Mouse (Mus musculus) Patski (cell line): Measurements from ENCODE around the gene Dach1. TPM values are rescaled to one million over a fixed set of nuclear protein-coding genes. Genes with fewer than 3 reads are reported as not detected.

ENCODE experiments used
- ATAC-seq: fragments of 100-300 bp; one replicate; pipeline ENCODE4 v1.8.0; 2021
- CTCF ChIA-PET: fragments of 350-600 bp; sonication (Branson Sonifier 250); formaldehyde crosslinking; loops from one replicate; lab custom pipeline; 2022; ENCODE audit warnings: inconsistent platforms; lab: Charles Lee
- POLR2A ChIA-PET: fragments of 350-600 bp; sonication (Branson Sonifier 250); formaldehyde crosslinking; loops from one replicate; lab custom pipeline; 2022; ENCODE audit warnings: antibody characterized with exemption, inconsistent platforms; lab: Charles Lee
- DNase-seq: peaks from one replicate; pipeline ENCODE4 v3.0.0-alpha.2; 2011; ENCODE audit warnings: low read depth, low spot score
- H3K27me3 ChIP-seq: fragments of 371-371 bp; one replicate; pipeline ENCODE4 v1.5.1; 2021
- CTCF ChIP-seq: fragments of 100-300 bp; IDR thresholded peaks from one replicate; pipeline ENCODE4 v1.5.1; 2021
- in situ Hi-C: fragments of 300-500 bp; cut with MboI; formaldehyde crosslinking; loops from 3 replicates; pipeline ENCODE4 v1.11.1; 2018; ENCODE audit warnings: low pct_unique_long_range_greater_than_20kb, mixed read lengths
- polyA plus RNA-seq: library from polyadenylated mRNA; unstranded; gene quantifications from one replicate; pipeline ENCODE4 v1.2.3, GENCODE M21; 2021

Dach1 gene
- polyA plus RNA-seq, 1 experiment from 2014 or later, result 0.22 TPM

DNA sequence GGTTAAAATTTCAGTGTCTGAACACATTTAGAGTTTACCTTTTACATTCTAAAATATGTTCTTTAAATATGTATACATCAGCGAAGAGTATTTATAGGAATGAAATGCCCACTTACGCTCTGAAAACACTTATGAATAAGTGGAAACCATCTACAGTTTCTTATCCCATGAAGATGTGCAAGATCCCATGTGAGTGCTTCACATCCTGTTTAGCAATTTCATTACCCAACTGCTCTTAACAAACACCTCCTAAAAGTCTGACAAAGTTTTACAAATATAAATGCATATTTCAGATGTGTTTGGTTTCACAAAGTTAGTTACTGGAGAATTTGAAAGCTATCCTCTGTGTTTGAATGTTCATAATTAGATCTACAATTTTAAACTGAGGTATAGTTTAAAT is 59.6 kb downstream of the Dach1 start:
- no peaks in the 10 kb centered on the region for H3K27me3 ChIP-seq
- TF ChIP-seq CTCF, result no peak
- ChIA-PET CTCF (no interaction called here), POLR2A (no interaction called here)
- DNase-seq (no peak), ATAC-seq (no peak)
- in situ Hi-C loops, result no loop called here

DNA sequence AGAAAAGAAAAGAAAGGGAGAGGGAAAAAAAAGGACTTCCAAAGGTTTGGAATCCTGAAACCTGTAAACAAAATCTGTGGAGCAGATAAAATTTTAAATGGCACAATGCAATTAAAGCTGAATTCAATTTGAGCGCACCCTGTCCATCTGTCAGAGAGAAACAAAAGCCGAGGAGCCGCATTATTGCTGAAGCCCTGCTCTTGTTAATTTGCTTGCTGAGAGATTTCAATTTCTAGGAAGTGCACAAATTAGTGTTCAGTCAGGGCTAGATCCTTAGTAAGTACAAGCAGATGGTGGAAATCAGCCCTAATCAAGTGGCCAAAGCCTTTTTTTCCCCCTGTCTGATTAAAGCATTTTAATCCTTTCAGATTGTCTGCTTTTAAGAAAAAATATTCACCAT is 60.8 kb downstream of the Dach1 start:
- ATAC-seq (no peak), DNase-seq (no peak)
- in situ Hi-C loops, result no loop called here
- TF ChIP-seq CTCF, result no peak
- ChIA-PET CTCF (no interaction called here), POLR2A (no interaction called here)
- no peaks in the 10 kb centered on the region for H3K27me3 ChIP-seq

DNA sequence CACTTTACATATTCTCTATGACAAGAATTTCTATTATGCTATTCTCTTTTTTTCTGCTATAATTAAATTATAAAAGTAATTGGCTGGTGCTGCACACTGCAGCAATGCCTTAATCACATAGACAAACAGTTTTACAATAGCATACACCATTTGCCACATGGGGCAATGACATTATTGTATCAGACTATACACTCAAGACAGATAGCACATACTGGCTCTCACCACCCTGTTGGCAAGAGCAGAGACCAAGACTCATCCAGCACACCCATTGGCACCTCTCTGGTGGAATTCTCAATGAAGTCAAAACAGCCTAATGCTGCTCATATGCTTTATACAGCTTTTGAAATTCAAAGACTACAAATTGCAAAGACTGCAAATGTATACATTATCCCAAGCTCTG is 63.4 kb downstream of the Dach1 start:
- no peak for TF ChIP-seq CTCF
- POLR2A ChIA-PET, result no interaction called here
- ATAC-seq, result no peak
- CTCF ChIA-PET, result interaction anchor here (1.4 kb wide), 1 partner anchor 10 kb away, joined by 3 read pairs; no protein-coding TSS in a partner anchor
- no peaks in the 10 kb centered on the region for H3K27me3 ChIP-seq
- in situ Hi-C loops, result no loop called here
- no peak for DNase-seq

- POLR2A ChIA-PET, result no interaction called here
- H3K27me3 ChIP-seq, result no peaks in the 10 kb centered on the region
- DNase-seq, result no peak
- ATAC-seq, result no peak
- CTCF ChIA-PET, result no interaction called here
- no peak for TF ChIP-seq CTCF
- in situ Hi-C loops, result no loop called here
Observed at GRCm38 (mm10) chr14:98104314-98104955, 65.1 kb downstream of the Dach1 start.

DNA sequence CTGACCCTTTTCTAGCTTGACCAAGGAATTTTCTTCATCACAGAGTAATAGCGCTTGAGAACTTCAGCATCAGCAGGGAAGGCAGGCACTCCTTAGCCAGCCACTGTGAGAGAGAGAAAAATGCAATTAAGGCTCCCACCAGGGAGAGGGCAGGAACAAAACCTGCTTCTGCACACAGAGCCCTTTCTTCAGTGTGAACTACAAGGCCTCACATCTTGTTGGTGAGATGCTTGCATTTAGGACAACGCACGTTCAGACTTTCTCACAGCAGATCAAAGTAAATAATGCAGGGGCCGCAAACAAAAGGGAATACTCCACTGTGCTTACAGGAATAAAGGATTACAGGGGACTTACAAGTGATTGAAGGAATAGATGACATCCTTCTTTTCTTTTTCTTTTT is 74.3 kb downstream of the Dach1 start:
- POLR2A ChIA-PET, result no interaction called here
- H3K27me3 ChIP-seq, result no peaks in the 10 kb centered on the region
- ATAC-seq, result no peak
- no peak for TF ChIP-seq CTCF
- in situ Hi-C loops, result no loop called here
- CTCF ChIA-PET, result interaction anchor here (1.1 kb wide), 1 partner anchor 11 kb away, joined by 3 read pairs; no protein-coding TSS in a partner anchor
- no peak for DNase-seq

GRCm38 (mm10) chr14:98089246-98089645 is 80.3 kb downstream of the Dach1 start:
- no peaks in the 10 kb centered on the region for H3K27me3 ChIP-seq
- ATAC-seq, result no peak
- CTCF ChIA-PET, result no interaction called here
- in situ Hi-C loops, result no loop called here
- DNase-seq, result no peak
- POLR2A ChIA-PET, result no interaction called here
- no peak for TF ChIP-seq CTCF

- in situ Hi-C loops, result no loop called here
- no peaks in the 10 kb centered on the region for H3K27me3 ChIP-seq
- CTCF ChIA-PET, result no interaction called here
- POLR2A ChIA-PET, result no interaction called here
- no peak for ATAC-seq
- TF ChIP-seq CTCF, result no peak
- DNase-seq, result no peak
Observed at GRCm38 (mm10) chr14:98087355-98087754, 82.2 kb downstream of the Dach1 start.

DNA sequence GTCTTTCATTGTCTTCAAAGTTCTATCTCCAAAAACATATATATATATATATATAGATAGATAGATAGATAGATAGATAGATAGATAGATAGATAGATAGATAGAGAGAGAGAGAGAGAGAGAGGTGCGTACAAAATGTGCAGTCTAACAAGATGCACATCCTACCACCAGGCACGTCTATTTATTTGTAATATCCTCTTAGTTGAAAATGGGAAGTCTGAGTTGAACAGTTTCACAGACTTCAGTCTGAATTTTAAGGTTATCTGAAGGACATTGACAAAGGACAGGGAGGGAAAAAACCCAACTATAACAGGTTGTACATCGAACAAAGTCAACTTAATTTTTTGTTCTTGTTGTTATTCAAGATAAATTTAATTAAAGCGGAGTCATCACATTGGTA is 82.8 kb downstream of the Dach1 start:
- TF ChIP-seq CTCF, result no peak
- ChIA-PET POLR2A (no interaction called here), CTCF (no interaction called here)
- DNase-seq, result no peak
- ATAC-seq, result no peak
- H3K27me3 ChIP-seq, result no peaks in the 10 kb centered on the region
- in situ Hi-C loops, result no loop called here

GRCm38 (mm10) chr14:98085141-98085540 is 84.4 kb downstream of the Dach1 start:
- in situ Hi-C loops, result no loop called here
- H3K27me3 ChIP-seq, result peaks cover 3% of the 10 kb centered on the region
- ChIA-PET CTCF (no interaction called here), POLR2A (no interaction called here)
- DNase-seq, result no peak
- no peak for ATAC-seq
- no peak for TF ChIP-seq CTCF

- POLR2A ChIA-PET, result no interaction called here
- DNase-seq, result no peak
- ATAC-seq, result no peak
- CTCF ChIA-PET, result no interaction called here
- TF ChIP-seq CTCF, result no peak
- H3K27me3 ChIP-seq, result peaks cover 3% of the 10 kb centered on the region
- in situ Hi-C loops, result no loop called here
Observed at GRCm38 (mm10) chr14:98084720-98085119, 84.8 kb downstream of the Dach1 start.

GRCm38 (mm10) chr14:98083419-98083818 is 86.1 kb downstream of the Dach1 start:
- TF ChIP-seq CTCF, result no peak
- ChIA-PET CTCF (no interaction called here), POLR2A (no interaction called here)
- DNase-seq (no peak), ATAC-seq (no peak)
- in situ Hi-C loops, result no loop called here
- H3K27me3 ChIP-seq, result peaks cover 11% of the 10 kb centered on the region

- H3K27me3 ChIP-seq, result peaks cover 12% of the 10 kb centered on the region
- POLR2A ChIA-PET, result interaction anchor here (0.6 kb wide), 1 partner anchor 27 kb away, joined by 3 read pairs; no protein-coding TSS in a partner anchor
- ATAC-seq (no peak), DNase-seq (no peak)
- in situ Hi-C loops, result no loop called here
- TF ChIP-seq CTCF, result no peak
- CTCF ChIA-PET, result no interaction called here
Observed at GRCm38 (mm10) chr14:98080014-98080413, 89.6 kb downstream of the Dach1 start.
